In the genomic region with DNA sequence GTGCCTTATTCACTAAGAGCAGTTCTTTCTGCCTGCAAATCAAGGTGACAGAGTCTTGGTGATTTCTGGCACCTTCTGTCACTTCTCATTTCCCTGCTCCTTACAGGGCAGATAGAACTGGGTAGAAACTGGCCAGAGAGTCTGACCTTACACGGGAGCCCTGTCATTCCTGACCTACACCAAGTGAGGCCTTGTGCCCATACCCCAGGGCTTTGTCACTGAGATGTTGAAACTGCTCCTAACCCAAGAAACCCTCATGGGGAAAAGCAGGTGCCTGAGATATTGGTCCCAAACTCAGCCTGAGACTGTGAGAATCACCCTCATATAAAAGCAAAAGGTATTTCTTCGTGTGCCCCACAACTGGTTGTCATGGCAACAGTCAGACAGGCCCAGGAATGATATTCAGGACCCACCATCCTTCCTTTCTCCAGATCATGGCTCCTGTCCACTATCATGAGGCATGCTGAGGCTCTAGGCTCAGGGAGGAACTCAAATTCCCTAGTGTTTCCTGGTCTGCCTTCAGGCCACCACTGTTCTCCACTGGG, we compare ENCODE assay signal across 16 mouse cellular contexts.
"Had no signal": no experiment of that assay in that cellular context is flagged by ENCODE, and none has a peak within 500 bp of the region (broad histone marks: within the 10 kb centered on the region; RNA-seq: fewer than 3 reads in every experiment).

No protein-coding gene starts in this region.

- H3K27me3 ChIP-seq: limb, embryonic 13.5 days; liver, embryonic 12.5 days; liver, embryonic 15.5 days; lung, embryonic 15.5 days; megakaryocyte, embryonic 14.5 days had no signal

- H3K36me3 ChIP-seq: limb, embryonic 10.5 days; limb, embryonic 13.5 days; liver, embryonic 12.5 days; liver, embryonic 15.5 days; lung, embryonic 15.5 days; midbrain, embryonic 12.5 days had no signal

- H3K4me1 ChIP-seq: limb, embryonic 13.5 days; liver, embryonic 12.5 days; liver, embryonic 15.5 days; lung, embryonic 15.5 days; megakaryocyte, embryonic 14.5 days had no signal

- H3K9me3 ChIP-seq: limb, embryonic 10.5 days; limb, embryonic 13.5 days; liver, embryonic 12.5 days; liver, embryonic 15.5 days; lung, embryonic 15.5 days; megakaryocyte, embryonic 14.5 days; midbrain, embryonic 12.5 days had no signal

- DNase-seq: kidney, adult 2 months; kidney, postnatal 25 days; liver; lung, adult 18-20 months; lung, postnatal 10 days; lung, postnatal 36 days; thymus, adult 18-20 months had no signal

- H3K27ac ChIP-seq: kidney, postnatal 0 days; limb, embryonic 10.5 days; limb, embryonic 13.5 days; liver, embryonic 12.5 days; liver, embryonic 15.5 days; lung, embryonic 15.5 days; midbrain, embryonic 12.5 days had no signal

- H3K4me3 ChIP-seq: limb, embryonic 10.5 days; limb, embryonic 13.5 days; liver, embryonic 12.5 days; liver, embryonic 15.5 days; lung, embryonic 15.5 days; megakaryocyte, embryonic 14.5 days; midbrain, embryonic 12.5 days had no signal

- ATAC-seq: intestine, postnatal 0 days; liver, embryonic 12.5 days had no signal

- H3K4me2 ChIP-seq: limb, embryonic 13.5 days; liver, embryonic 12.5 days; liver, embryonic 15.5 days; lung, embryonic 15.5 days; midbrain, embryonic 12.5 days had no signal

- H3K9ac ChIP-seq: limb, embryonic 13.5 days; liver, embryonic 12.5 days; liver, embryonic 15.5 days; lung, embryonic 15.5 days; midbrain, embryonic 12.5 days had no signal
